Mouse (Mus musculus): ENCODE results near the gene Pxdn. TPM values are rescaled to one million over a fixed set of nuclear protein-coding genes. Genes with fewer than 3 reads are reported as not detected.
A peak's percentile ranks its signal among the peaks of the same experiment; 100 is the strongest.

The Pxdn gene
- polyA plus RNA-seq, 1 experiment from 2014 or later: 57.8 TPM

DNA sequence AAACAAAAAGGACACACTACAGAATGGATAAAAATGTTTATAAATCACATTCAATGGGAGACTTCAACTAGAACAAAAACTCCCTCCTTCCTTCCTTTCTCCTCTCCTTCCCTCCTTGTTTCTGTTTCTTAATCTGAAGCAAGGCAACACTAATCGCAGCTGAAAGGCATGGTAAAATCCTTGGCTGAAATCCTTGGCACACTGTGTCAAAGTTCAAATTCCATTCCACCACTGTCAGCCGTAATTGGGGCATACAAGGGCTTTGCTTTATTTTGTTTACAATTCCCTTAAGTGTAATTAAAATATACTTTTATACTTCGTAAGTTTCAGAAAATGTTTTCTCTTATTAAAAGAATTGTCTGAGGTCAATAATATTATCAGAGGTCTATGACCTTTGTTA lies 86.1 kb downstream of the Pxdn start:
- H3K4me2 ChIP-seq (ENCODE audit: low read length): no peak overlapping the region

DNA sequence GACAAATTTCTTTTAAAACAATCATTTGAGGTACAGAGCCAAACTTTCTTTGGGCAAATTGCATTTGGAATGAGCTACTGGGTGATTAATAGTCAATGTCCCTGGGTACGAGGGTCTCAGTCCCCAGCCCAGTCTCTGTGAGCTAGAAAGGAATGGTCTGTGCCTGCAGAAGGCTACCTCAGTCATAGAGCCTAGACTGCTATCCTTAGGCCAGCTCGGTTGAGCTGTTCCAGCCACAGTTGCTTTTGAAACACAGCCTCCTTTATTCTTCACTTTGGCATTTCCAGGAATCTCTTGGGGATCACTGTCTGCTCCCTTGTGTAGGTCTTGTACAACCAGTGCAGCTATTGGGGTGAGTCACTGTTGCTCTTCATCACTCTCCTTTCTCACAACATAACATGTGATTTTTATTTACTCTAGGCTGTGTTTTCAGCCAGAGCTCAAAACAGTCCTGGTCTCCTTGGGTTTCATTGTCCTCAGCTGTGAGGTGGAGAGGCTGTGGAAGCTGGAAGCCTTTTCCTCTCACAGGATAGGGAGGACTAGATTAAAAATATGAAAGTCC lies 86.9 kb downstream of the Pxdn start:
- Histone ChIP-seq H3K4me2 (ENCODE audit: low read length) (no peak overlapping the region), H3K4me3 (replicated peaks; ENCODE audit: low read depth, low read length) (no peak overlapping the region), H3K27me3 (ENCODE audit: control insufficient read depth, insufficient read depth, low read length) (no peaks in the 10 kb centered on the region), H3K9ac (replicated peaks; ENCODE audit: low read length) (no peak overlapping the region), H3K27ac (replicated peaks; ENCODE audit: low read depth, low read length) (no peak overlapping the region), H3K9me3 (ENCODE audit: control insufficient read depth, low read length) (no peaks in the 10 kb centered on the region), H3K4me1 (ENCODE audit: control insufficient read depth, insufficient read depth, low read length) (no peaks in the 10 kb centered on the region), H3K36me3 (ENCODE audit: control insufficient read depth, insufficient read depth, low read length) (0 out of 2 replicates have a peak, but pooled peaks cover 5% of the 10 kb centered on the region)
- DNase-seq (no peak), ATAC-seq (ENCODE audit: low FRiP score, low TSS enrichment) (no peak)
- 33% methylated on average over 2 of the region's 2 CpGs for WGBS

More for the DNA sequence above, 86.1 kb downstream of the Pxdn start:
- Histone ChIP-seq H3K9me3 (ENCODE audit: control insufficient read depth, low read length) (no peaks in the 10 kb centered on the region), H3K4me3 (replicated peaks; ENCODE audit: low read depth, low read length) (no peak overlapping the region), H3K4me1 (ENCODE audit: control insufficient read depth, insufficient read depth, low read length) (no peaks in the 10 kb centered on the region), H3K9ac (replicated peaks; ENCODE audit: low read length) (no peak overlapping the region), H3K27ac (replicated peaks; ENCODE audit: low read depth, low read length) (no peak overlapping the region), H3K36me3 (ENCODE audit: control insufficient read depth, insufficient read depth, low read length) (0 out of 2 replicates have a peak, but pooled peaks cover 5% of the 10 kb centered on the region), H3K27me3 (ENCODE audit: control insufficient read depth, insufficient read depth, low read length) (no peaks in the 10 kb centered on the region)
- no peak for ATAC-seq (ENCODE audit: low FRiP score, low TSS enrichment)
- 17% methylated on average over 3 of the region's 3 CpGs for WGBS
- no peak for DNase-seq

DNA sequence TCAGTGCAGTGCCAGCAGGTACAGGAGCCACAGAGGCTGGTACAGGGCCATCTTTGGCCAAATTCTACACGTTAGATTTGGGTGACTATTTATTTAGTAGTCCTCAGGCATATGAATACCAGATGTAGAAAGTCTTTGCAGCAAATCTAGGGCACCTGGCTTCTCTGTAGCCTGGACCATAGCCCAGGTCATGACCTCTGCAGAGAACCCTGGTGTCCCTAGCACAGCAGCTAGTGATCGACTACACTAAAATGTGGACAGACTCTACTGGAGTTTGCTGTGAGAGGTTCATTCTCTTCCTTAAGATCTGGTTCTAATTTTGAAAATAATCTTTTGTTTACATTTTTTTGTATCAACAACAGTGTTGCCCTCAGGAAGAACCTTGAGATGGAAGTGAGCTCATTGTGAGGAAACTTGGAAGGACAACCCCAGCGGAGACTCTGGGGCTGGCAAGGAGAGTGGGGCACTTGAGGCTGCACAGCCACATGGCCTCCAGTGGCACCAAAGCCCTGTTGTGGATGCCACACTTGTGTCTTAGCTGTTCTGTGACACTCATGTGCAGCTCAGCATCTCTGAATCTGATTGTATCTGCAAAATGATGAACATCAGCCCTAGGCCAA lies 90.4 kb downstream of the Pxdn start:
- H3K4me1 ChIP-seq (ENCODE audit: control insufficient read depth, insufficient read depth, low read length): no peaks in the 10 kb centered on the region
- ATAC-seq (ENCODE audit: low FRiP score, low TSS enrichment): no peak
- no peaks in the 10 kb centered on the region for H3K9me3 ChIP-seq (ENCODE audit: control insufficient read depth, low read length)
- no peaks in the 10 kb centered on the region for H3K27me3 ChIP-seq (ENCODE audit: control insufficient read depth, insufficient read depth, low read length)
- H3K9ac ChIP-seq (replicated peaks; ENCODE audit: low read length): no peak overlapping the region
- no peaks in the 10 kb centered on the region for H3K36me3 ChIP-seq (ENCODE audit: control insufficient read depth, insufficient read depth, low read length)
- 89% methylated on average over 3 of the region's 3 CpGs for WGBS
- no peak overlapping the region for H3K4me2 ChIP-seq (ENCODE audit: low read length)
- H3K4me3 ChIP-seq (replicated peaks; ENCODE audit: low read depth, low read length): no peak overlapping the region
- no peak overlapping the region for H3K27ac ChIP-seq (replicated peaks; ENCODE audit: low read depth, low read length)
- DNase-seq: no peak

- Histone ChIP-seq H3K4me3 (replicated peaks; ENCODE audit: low read depth, low read length) (no peak overlapping the region), H3K4me1 (ENCODE audit: control insufficient read depth, insufficient read depth, low read length) (no peaks in the 10 kb centered on the region), H3K4me2 (ENCODE audit: low read length) (no peak overlapping the region), H3K36me3 (ENCODE audit: control insufficient read depth, insufficient read depth, low read length) (no peaks in the 10 kb centered on the region), H3K9me3 (ENCODE audit: control insufficient read depth, low read length) (no peaks in the 10 kb centered on the region), H3K27ac (replicated peaks; ENCODE audit: low read depth, low read length) (no peak overlapping the region), H3K9ac (replicated peaks; ENCODE audit: low read length) (no peak overlapping the region), H3K27me3 (ENCODE audit: control insufficient read depth, insufficient read depth, low read length) (no peaks in the 10 kb centered on the region)
- DNase-seq (no peak), ATAC-seq (ENCODE audit: low FRiP score, low TSS enrichment) (no peak)
- WGBS: 94% methylated on average over 1 of the region's 1 CpGs
Observed at GRCm38 (mm10) chr12:30029111-30029510, 91.7 kb downstream of the Pxdn start.

- ATAC-seq (ENCODE audit: low FRiP score, low TSS enrichment) (no peak), DNase-seq (no peak)
- Histone ChIP-seq H3K27ac (replicated peaks; ENCODE audit: low read depth, low read length) (no peak overlapping the region), H3K27me3 (ENCODE audit: control insufficient read depth, insufficient read depth, low read length) (no peaks in the 10 kb centered on the region), H3K9ac (replicated peaks; ENCODE audit: low read length) (no peak overlapping the region), H3K4me1 (ENCODE audit: control insufficient read depth, insufficient read depth, low read length) (peaks cover 3% of the 10 kb centered on the region; the same call in 1 of the 2 replicates), H3K36me3 (ENCODE audit: control insufficient read depth, insufficient read depth, low read length) (no peaks in the 10 kb centered on the region), H3K4me2 (ENCODE audit: low read length) (no peak overlapping the region), H3K9me3 (ENCODE audit: control insufficient read depth, low read length) (no peaks in the 10 kb centered on the region), H3K4me3 (replicated peaks; ENCODE audit: low read depth, low read length) (no peak overlapping the region)
- WGBS: 84% methylated on average over 5 of the region's 5 CpGs
Observed at GRCm38 (mm10) chr12:30030571-30030970, 93.2 kb downstream of the Pxdn start.

GRCm38 (mm10) chr12:30034681-30035080 lies 97.3 kb downstream of the Pxdn start:
- no peak overlapping the region for H3K4me3 ChIP-seq (replicated peaks; ENCODE audit: low read depth, low read length)
- H3K27me3 ChIP-seq (ENCODE audit: control insufficient read depth, insufficient read depth, low read length): no peaks in the 10 kb centered on the region
- no peaks in the 10 kb centered on the region for H3K9me3 ChIP-seq (ENCODE audit: control insufficient read depth, low read length)
- no peak overlapping the region for H3K4me2 ChIP-seq (ENCODE audit: low read length)
- H3K27ac ChIP-seq (replicated peaks; ENCODE audit: low read depth, low read length): no peak overlapping the region
- peaks cover 11% of the 10 kb centered on the region for H3K4me1 ChIP-seq (ENCODE audit: control insufficient read depth, insufficient read depth, low read length)
- 86% methylated on average over 5 of the region's 5 CpGs for whole genome bisulfite sequencing
- DNase-seq (no peak), ATAC-seq (ENCODE audit: low FRiP score, low TSS enrichment) (no peak)
- no peaks in the 10 kb centered on the region for H3K36me3 ChIP-seq (ENCODE audit: control insufficient read depth, insufficient read depth, low read length)
- H3K9ac ChIP-seq (replicated peaks; ENCODE audit: low read length): no peak overlapping the region

GRCm38 (mm10) chr12:30035406-30035805 lies 98.0 kb downstream of the Pxdn start:
- ATAC-seq (ENCODE audit: low FRiP score, low TSS enrichment): no peak
- Histone ChIP-seq H3K9ac (replicated peaks; ENCODE audit: low read length) (no peak overlapping the region), H3K27ac (replicated peaks; ENCODE audit: low read depth, low read length) (no peak overlapping the region), H3K36me3 (ENCODE audit: control insufficient read depth, insufficient read depth, low read length) (no peaks in the 10 kb centered on the region), H3K27me3 (ENCODE audit: control insufficient read depth, insufficient read depth, low read length) (no peaks in the 10 kb centered on the region), H3K4me1 (ENCODE audit: control insufficient read depth, insufficient read depth, low read length) (peaks cover 11% of the 10 kb centered on the region), H3K9me3 (ENCODE audit: control insufficient read depth, low read length) (no peaks in the 10 kb centered on the region), H3K4me2 (ENCODE audit: low read length) (no peak overlapping the region), H3K4me3 (replicated peaks; ENCODE audit: low read depth, low read length) (no peak overlapping the region)
- WGBS: 23% methylated on average over 1 of the region's 1 CpGs
- DNase-seq: no peak

- H3K9ac ChIP-seq (replicated peaks; ENCODE audit: low read length): no peak overlapping the region
- H3K9me3 ChIP-seq (ENCODE audit: control insufficient read depth, low read length): no peaks in the 10 kb centered on the region
- peaks cover 11% of the 10 kb centered on the region for H3K4me1 ChIP-seq (ENCODE audit: control insufficient read depth, insufficient read depth, low read length)
- DNase-seq: no peak
- H3K27me3 ChIP-seq (ENCODE audit: control insufficient read depth, insufficient read depth, low read length): no peaks in the 10 kb centered on the region
- ATAC-seq (ENCODE audit: low FRiP score, low TSS enrichment): no peak; the same call in 1 of the 2 replicates
- H3K4me2 ChIP-seq (ENCODE audit: low read length): no peak overlapping the region
- no peak overlapping the region for H3K4me3 ChIP-seq (replicated peaks; ENCODE audit: low read depth, low read length)
- no peaks in the 10 kb centered on the region for H3K36me3 ChIP-seq (ENCODE audit: control insufficient read depth, insufficient read depth, low read length)
- peak overlapping the region; percentile 45; the same call in 1 of the 2 replicates for H3K27ac ChIP-seq (replicated peaks; ENCODE audit: low read depth, low read length)
Observed at GRCm38 (mm10) chr12:30035841-30036568, 98.6 kb downstream of the Pxdn start.

All from midbrain, embryonic 14.5 days (tissue).